ENCODE assay signal across 27 mouse cellular contexts in the genomic region with DNA sequence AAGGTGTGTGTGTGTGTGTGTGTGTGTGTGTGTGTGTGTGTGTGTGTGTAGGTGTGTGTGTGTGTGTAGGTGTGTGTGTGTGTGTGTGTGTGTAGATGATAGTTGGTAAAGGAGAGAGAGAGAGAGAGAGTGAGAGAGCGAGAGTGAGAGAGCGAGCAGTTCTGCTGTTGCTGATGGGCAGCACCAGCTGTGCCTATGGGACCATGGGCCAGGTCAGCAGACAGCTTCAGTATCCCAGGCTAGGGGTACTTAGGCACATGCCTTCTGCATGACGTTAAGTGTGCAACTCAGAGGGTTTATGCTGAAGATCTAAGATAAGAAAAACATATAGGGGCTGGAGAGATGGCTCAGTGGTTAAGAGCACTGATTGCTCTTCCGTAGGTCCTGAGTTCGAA.
"Had no signal": no experiment of that assay in that cellular context is flagged by ENCODE, and none has a peak within 500 bp of the region (broad histone marks: within the 10 kb centered on the region; RNA-seq: fewer than 3 reads in every experiment).

No protein-coding gene starts in this region.

- DNase-seq: gastrocnemius, postnatal 10 days; gastrocnemius, postnatal 25 days; heart, adult 11 months; heart, adult 2 months; heart, postnatal 14 days; heart, postnatal 36 days; kidney, adult 11 months; kidney, adult 2 months; kidney, adult 9 months; kidney, postnatal 14 days; kidney, postnatal 36 days; layer of hippocampus, adult 9-11 months; layer of hippocampus, postnatal 36 days; left cerebral cortex, postnatal 4 days had no signal

- ATAC-seq: hindbrain, postnatal 0 days; intestine, embryonic 16.5 days; liver, embryonic 12.5 days had no signal

- H3K4me2 ChIP-seq: heart, embryonic 11.5 days; heart, embryonic 13.5 days; heart, embryonic 15.5 days; hindbrain, embryonic 12.5 days; hindbrain, embryonic 15.5 days; kidney, embryonic 15.5 days; limb, embryonic 13.5 days; limb, embryonic 15.5 days; liver, embryonic 12.5 days had no signal

- H3K4me3 ChIP-seq: heart, adult 2 months; heart, embryonic 13.5 days; heart, embryonic 15.5 days; hindbrain, embryonic 12.5 days; hindbrain, embryonic 15.5 days; kidney, embryonic 15.5 days; limb, embryonic 13.5 days; limb, embryonic 15.5 days; liver, embryonic 12.5 days had no signal

- H3K27ac ChIP-seq: heart, embryonic 13.5 days; heart, embryonic 15.5 days; hindbrain, embryonic 12.5 days; hindbrain, embryonic 15.5 days; hindbrain, postnatal 0 days; kidney, embryonic 15.5 days; kidney, postnatal 0 days; limb, embryonic 13.5 days; limb, embryonic 15.5 days; liver, embryonic 12.5 days; liver, embryonic 14.5 days had no signal

- H3K9me3 ChIP-seq: heart, embryonic 13.5 days; heart, embryonic 15.5 days; hindbrain, embryonic 12.5 days; hindbrain, embryonic 15.5 days; kidney, embryonic 15.5 days; limb, embryonic 13.5 days; limb, embryonic 15.5 days; liver, embryonic 12.5 days had no signal

- H3K27me3 ChIP-seq: heart, embryonic 13.5 days; heart, embryonic 15.5 days; hindbrain, embryonic 12.5 days; hindbrain, embryonic 15.5 days; kidney, embryonic 15.5 days; limb, embryonic 13.5 days; limb, embryonic 15.5 days; liver, embryonic 12.5 days had no signal

- H3K9ac ChIP-seq: heart, embryonic 13.5 days; heart, embryonic 15.5 days; hindbrain, embryonic 12.5 days; hindbrain, embryonic 15.5 days; kidney, embryonic 15.5 days; limb, embryonic 13.5 days; limb, embryonic 15.5 days; liver, embryonic 12.5 days; liver, embryonic 14.5 days had no signal

- H3K36me3 ChIP-seq: heart, embryonic 13.5 days; heart, embryonic 15.5 days; hindbrain, embryonic 12.5 days; hindbrain, embryonic 15.5 days; kidney, embryonic 15.5 days; limb, embryonic 13.5 days; limb, embryonic 15.5 days; liver, embryonic 12.5 days had no signal
